Comparison of ENCODE assay signal across 8 mouse cellular contexts in the genomic region with DNA sequence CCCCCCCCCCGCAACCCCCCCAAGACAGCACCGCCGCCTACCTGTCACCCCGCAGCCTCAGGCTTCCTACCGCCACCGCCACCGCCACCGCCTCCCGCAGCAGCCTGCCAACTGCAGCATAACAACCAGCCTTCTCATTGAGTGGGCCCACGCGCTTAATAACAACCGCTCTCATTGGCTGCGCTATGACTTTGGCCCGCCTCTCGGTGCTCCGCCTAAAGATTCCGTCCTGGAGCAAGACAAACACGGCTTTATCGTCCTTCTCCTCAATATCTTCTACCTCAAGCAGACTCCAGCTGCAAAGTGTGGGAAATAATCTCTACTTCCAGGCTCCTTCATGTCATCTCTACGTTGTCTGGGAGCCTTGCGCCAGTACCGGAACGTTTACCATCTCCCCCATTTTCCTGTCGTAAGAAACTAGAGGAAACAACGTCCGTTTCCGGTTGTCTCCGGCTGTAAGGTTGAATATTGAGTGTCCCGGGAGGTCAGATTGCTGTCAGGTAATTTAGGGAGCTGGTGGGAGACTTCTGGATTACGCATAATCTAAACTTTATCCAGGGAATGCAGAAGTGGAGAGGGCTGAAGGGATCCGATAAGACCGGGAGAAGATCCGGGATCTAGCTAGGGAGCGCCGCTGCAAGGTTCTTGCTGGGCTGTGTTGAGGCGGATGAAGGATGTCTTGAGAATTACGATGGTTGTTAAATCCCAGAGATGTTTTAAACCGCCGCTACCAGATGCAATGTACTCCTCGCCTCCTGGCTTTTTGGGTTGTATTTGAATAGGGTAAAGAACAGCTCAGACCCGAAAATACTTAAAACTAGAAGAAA. TPM values are rescaled to one million over a fixed set of nuclear protein-coding genes. Genes with fewer than 3 reads are reported as not detected.
A peak's percentile ranks its signal among the peaks of the same experiment; 100 is the strongest.
DNase-seq lines count a peak whose midpoint lies in the region; ATAC-seq and TF ChIP-seq lines count a peak whose summit lies in the region.

A gene (minus strand): TSS at position 153 of the 827 bp plus-strand sequence.
A gene (plus strand): TSS at position 214 of the 827 bp plus-strand sequence.

- peak within 1 kb of the TSS; percentile 88 for H3K9ac ChIP-seq in embryonic facial prominence, embryonic 15.5 days
- peak within 1 kb of the TSS; percentile 81 for H3K9ac ChIP-seq in kidney, embryonic 15.5 days

- H3K4me2 ChIP-seq in embryonic facial prominence, embryonic 15.5 days (replicated peaks) = peak within 1 kb of the TSS; percentile 62
- peak within 1 kb of the TSS; percentile 72 for H3K4me2 ChIP-seq in kidney, embryonic 15.5 days

- H3K4me1 ChIP-seq in bone marrow, adult 2 months (ENCODE audit: control insufficient read depth, insufficient read depth, low read length) = peaks cover 2% of the 10 kb centered on the region; the same call in 1 of the 2 replicates
- H3K4me1 ChIP-seq in embryonic facial prominence, embryonic 15.5 days = peaks cover 11% of the 10 kb centered on the region; the same call in 1 of the 2 replicates
- peaks cover 6% of the 10 kb centered on the region; the same call in 1 of the 2 replicates for H3K4me1 ChIP-seq in heart, embryonic 10.5 days
- peaks cover 13% of the 10 kb centered on the region for H3K4me1 ChIP-seq in kidney, embryonic 15.5 days

- H3K27me3 ChIP-seq in embryonic facial prominence, embryonic 15.5 days = no peaks in the 10 kb centered on the region
- no peaks in the 10 kb centered on the region for H3K27me3 ChIP-seq in heart, embryonic 10.5 days (ENCODE audit: insufficient read depth, poor library complexity, severe bottlenecking)
- no peaks in the 10 kb centered on the region for H3K27me3 ChIP-seq in kidney, embryonic 15.5 days

- peak within 1 kb of the TSS; percentile 80 for H3K4me3 ChIP-seq in bone marrow, adult 2 months (replicated peaks; ENCODE audit: control insufficient read depth, low read depth, low read length)
- peak within 1 kb of the TSS; percentile 85 for H3K4me3 ChIP-seq in embryonic facial prominence, embryonic 15.5 days (replicated peaks)
- peak within 1 kb of the TSS; percentile 97 for H3K4me3 ChIP-seq in heart, embryonic 10.5 days
- H3K4me3 ChIP-seq in kidney, embryonic 15.5 days (replicated peaks) = peak within 1 kb of the TSS; percentile 90

- under 1% methylated on average over 41 of the region's 41 CpGs for whole genome bisulfite sequencing in bone marrow, adult 2 months
- WGBS in embryonic facial prominence, embryonic 15.5 days = under 1% methylated on average over 41 of the region's 41 CpGs
- under 1% methylated on average over 41 of the region's 41 CpGs for WGBS in heart, embryonic 10.5 days
- under 1% methylated on average over 40 of the region's 41 CpGs for WGBS in kidney, embryonic 15.5 days

- DNase-seq in 416B (ENCODE audit: low read depth) (peak; percentile 95), liver (peak; percentile 90)
- peak; percentile 95 for DNase-seq in heart, embryonic 10.5 days (ENCODE audit: low spot score)
- DNase-seq in spleen, postnatal 4 days (ENCODE audit: low spot score in 2 of 2) = peak; percentile 86 to 93

- H3K36me3 ChIP-seq in embryonic facial prominence, embryonic 15.5 days = 0 out of 2 replicates have a peak, but pooled peaks cover 3% of the 10 kb centered on the region
- H3K36me3 ChIP-seq in heart, embryonic 10.5 days = peaks cover 10% of the 10 kb centered on the region
- peaks cover 5% of the 10 kb centered on the region; the same call in 1 of the 2 replicates for H3K36me3 ChIP-seq in kidney, embryonic 15.5 days

- H3K9me3 ChIP-seq in embryonic facial prominence, embryonic 15.5 days (replicated peaks) = no peaks in the 10 kb centered on the region
- no peaks in the 10 kb centered on the region for H3K9me3 ChIP-seq in heart, embryonic 10.5 days
- no peaks in the 10 kb centered on the region for H3K9me3 ChIP-seq in kidney, embryonic 15.5 days (replicated peaks)

- 0 out of 2 replicates have a peak, but pooled peaks have one; percentile 39 for TF ChIP-seq POLR2A in bone marrow, adult 2 months (IDR thresholded peaks at IDR 0.05; ENCODE audit: borderline replicate concordance, control insufficient read depth, low read depth, low read length)

- H3K27ac ChIP-seq in bone marrow, adult 2 months (ENCODE audit: control insufficient read depth, insufficient read depth, low read depth, low read length, poor library complexity) = peak within 1 kb of the TSS; percentile 9; the same call in 1 of the 2 replicates
- peak within 1 kb of the TSS; percentile 90 for H3K27ac ChIP-seq in embryonic facial prominence, embryonic 15.5 days (replicated peaks)
- peak within 1 kb of the TSS; percentile 96 for H3K27ac ChIP-seq in heart, embryonic 10.5 days
- H3K27ac ChIP-seq in kidney, embryonic 15.5 days = peak within 1 kb of the TSS; percentile 90

- TF ChIP-seq CTCF in bone marrow, adult 2 months (IDR thresholded peaks at IDR 0.05; ENCODE audit: control insufficient read depth, insufficient read depth, low read length) = no peak

- peak; percentile 95 for ATAC-seq in embryonic facial prominence, embryonic 15.5 days (ENCODE audit: insufficient number of reproducible peaks, low FRiP score, low TSS enrichment, low read depth)
- peak; percentile 99 for ATAC-seq in kidney, embryonic 15.5 days (replicated peaks; ENCODE audit: low FRiP score)
- peak; percentile 99 for ATAC-seq in monocyte, adult 5-6 weeks (replicated peaks; ENCODE audit: insufficient number of reproducible peaks, low FRiP score, low TSS enrichment, poor library complexity, severe bottlenecking)

RNA-seq across cellular contexts. Expression of the first gene that starts in this region (rescaled TPM):
- polyA plus RNA-seq in bone marrow, adult 2 months (2011; ENCODE audit: insufficient read depth, insufficient read length, low replicate concordance, missing spikeins) = 4.0 and 6.3 TPM in 2 replicates
- polyA plus RNA-seq in embryonic facial prominence, embryonic 15.5 days (2015; fragmentation: Nextera tagmentation; extraction: Ambion mirVana) = 6.8 and 9.0 TPM in 2 replicates
- 4.3 and 6.4 TPM in 2 replicates for polyA plus RNA-seq in heart, embryonic 10.5 days (2016; fragmentation: Nextera tagmentation; extraction: Ambion mirVana)
- polyA plus RNA-seq in kidney, embryonic 15.5 days (2015; fragmentation: Nextera tagmentation; extraction: Ambion mirVana) = 8.5 and 9.8 TPM in 2 replicates
- 11.6 to 17.6 TPM (median 14.9 TPM) in 3 replicates for total RNA-seq in monocyte, adult 5-6 weeks (2017)

RNA-seq across cellular contexts. Expression of the second gene that starts in this region (rescaled TPM):
- 82.6 and 93.1 TPM in 2 replicates for polyA plus RNA-seq in bone marrow, adult 2 months (2011; ENCODE audit: insufficient read depth, insufficient read length, low replicate concordance, missing spikeins)
- 154 and 169 TPM in 2 replicates for polyA plus RNA-seq in embryonic facial prominence, embryonic 15.5 days (2015; fragmentation: Nextera tagmentation; extraction: Ambion mirVana)
- polyA plus RNA-seq in heart, embryonic 10.5 days (2016; fragmentation: Nextera tagmentation; extraction: Ambion mirVana) = 172 and 198 TPM in 2 replicates
- polyA plus RNA-seq in kidney, embryonic 15.5 days (2015; fragmentation: Nextera tagmentation; extraction: Ambion mirVana) = 181 and 206 TPM in 2 replicates
- 33.6 to 51.9 TPM (median 45.8 TPM) in 3 replicates for total RNA-seq in monocyte, adult 5-6 weeks (2017)

Comparison
In these comparisons a context has a peak if more than half of its experiments do, and no peak if none do; other contexts are left out.
1. Peak in every context shown above with its lines: DNase-seq, ATAC-seq, H3K4me3 ChIP-seq and H3K27ac ChIP-seq.
2. H3K27ac ChIP-seq: peak in every context shown above with its lines; median percentile 96 in heart, embryonic 10.5 days; 90 in embryonic facial prominence, embryonic 15.5 days; 90 in kidney, embryonic 15.5 days; 9 in bone marrow, adult 2 months.